Mouse (Mus musculus) neural tube, embryonic 11.5 days (tissue): ENCODE measurements around the gene Ank2. TPM values are rescaled to one million over a fixed set of nuclear protein-coding genes. Genes with fewer than 3 reads are reported as not detected.

Experiments used
- ATAC-seq: fragments of 200-750 bp; cut with Nextera tagmentation; 2 replicates; pipeline ENCODE4 v1.8.0; 2017; ENCODE audit warnings: moderate number of reproducible peaks, mild to moderate bottlenecking, moderate TSS enrichment, moderate library complexity; ENCODE audit not compliant: insufficient read depth, low FRiP score, low TSS enrichment
- DNase-seq: peaks from one replicate; pipeline ENCODE4 v3.0.0-alpha.2; 2015; ENCODE audit warnings: low spot score
- H3K27ac ChIP-seq: fragments of 300-500 bp; sonication (generic); 2 replicates; pipeline ENCODE4 v1.5.1; 2014; ENCODE audit warnings: low read depth, mild to moderate bottlenecking, low read length
- H3K27me3 ChIP-seq: fragments of 300-500 bp; sonication (generic); 2 replicates; pipeline ENCODE4 v1.6.1; 2014; ENCODE audit warnings: mild to moderate bottlenecking, low read length, mixed read lengths; ENCODE audit not compliant: control insufficient read depth, insufficient read depth
- H3K36me3 ChIP-seq: fragments of 300-500 bp; sonication (generic); 2 replicates; pipeline ENCODE4 v1.6.1; 2014; ENCODE audit warnings: mild to moderate bottlenecking, low read length, moderate library complexity, mixed read lengths; ENCODE audit not compliant: control insufficient read depth, insufficient read depth
- H3K4me1 ChIP-seq: fragments of 300-500 bp; sonication (generic); 2 replicates; pipeline ENCODE4 v1.6.1; 2014; ENCODE audit warnings: low read length, mixed read lengths; ENCODE audit not compliant: control insufficient read depth, insufficient read depth
- H3K4me2 ChIP-seq: fragments of 300-500 bp; sonication (generic); 2 replicates; pipeline ENCODE4 v1.6.1; 2014; ENCODE audit warnings: low read depth, mild to moderate bottlenecking, moderate library complexity
- H3K4me3 ChIP-seq: fragments of 300-500 bp; sonication (generic); 2 replicates; pipeline ENCODE4 v1.5.1; 2014; ENCODE audit warnings: low read depth, low read length
- H3K9ac ChIP-seq: fragments of 300-500 bp; sonication (generic); 2 replicates; pipeline ENCODE4 v1.6.1; 2014; ENCODE audit warnings: mild to moderate bottlenecking, low read length
- H3K9me3 ChIP-seq: fragments of 300-500 bp; sonication (generic); 2 replicates; pipeline ENCODE4 v1.6.1; 2016; ENCODE audit warnings: low read length; ENCODE audit not compliant: control insufficient read depth
- WGBS: fragments of 180-500 bp; shearing (Covaris S2); extraction: QIAGEN DNeasy Blood & Tissue Kit; methylation state at CpG from one replicate; pipeline ENCODE4 v1.1.7; 2014; 5-methylcytosine and 5-hydroxymethylcytosine counted together
- polyA plus RNA-seq: library from polyadenylated mRNA; unstranded; fragments of >200 nt; fragmentation: Nextera tagmentation; extraction: Ambion mirVana; gene quantifications from 2 replicates; pipeline ENCODE4 v1.2.1, GENCODE M21; 2014

Gene Ank2
- polyA plus RNA-seq, 1 experiment from 2014 or later = 64.8 TPM

GRCm38 (mm10) chr3:127224315-127225166 lies 274.6 kb downstream of the Ank2 start:
- Histone ChIP-seq H3K4me1 (peaks cover 13% of the 10 kb centered on the region), H3K27me3 (no peaks in the 10 kb centered on the region), H3K27ac (no peak overlapping the region), H3K9me3 (no peaks in the 10 kb centered on the region), H3K4me2 (peak overlapping the region; percentile 58), H3K9ac (peak overlapping the region; percentile 31), H3K36me3 (no peaks in the 10 kb centered on the region), H3K4me3 (peak overlapping the region; percentile 43)
- DNase-seq (no peak), ATAC-seq (no peak)
- 64% methylated on average over 13 of the region's 13 CpGs for WGBS

- no peak overlapping the region for H3K4me3 ChIP-seq
- DNase-seq = no peak
- H3K27me3 ChIP-seq = no peaks in the 10 kb centered on the region
- no peaks in the 10 kb centered on the region for H3K9me3 ChIP-seq
- no peak overlapping the region for H3K9ac ChIP-seq
- H3K36me3 ChIP-seq = no peaks in the 10 kb centered on the region
- WGBS = 89% methylated on average over 2 of the region's 2 CpGs
- H3K4me1 ChIP-seq = peaks cover 13% of the 10 kb centered on the region
- no peak overlapping the region for H3K4me2 ChIP-seq
- no peak overlapping the region for H3K27ac ChIP-seq
- ATAC-seq = no peak
Observed at GRCm38 (mm10) chr3:127222086-127222485, 277.1 kb downstream of the Ank2 start.

GRCm38 (mm10) chr3:127220859-127221258 lies 278.3 kb downstream of the Ank2 start:
- no peaks in the 10 kb centered on the region for H3K36me3 ChIP-seq
- H3K27me3 ChIP-seq = no peaks in the 10 kb centered on the region
- no peak overlapping the region for H3K27ac ChIP-seq
- no peak overlapping the region for H3K9ac ChIP-seq
- no peaks in the 10 kb centered on the region for H3K9me3 ChIP-seq
- H3K4me1 ChIP-seq = peaks cover 9% of the 10 kb centered on the region; the same call in 1 of the 2 replicates
- DNase-seq (no peak), ATAC-seq (no peak)
- H3K4me2 ChIP-seq = no peak overlapping the region
- 84% methylated on average over 9 of the region's 9 CpGs for WGBS
- H3K4me3 ChIP-seq = no peak overlapping the region

GRCm38 (mm10) chr3:127213534-127213933 lies 285.6 kb downstream of the Ank2 start:
- H3K4me1 ChIP-seq = no peaks in the 10 kb centered on the region
- no peaks in the 10 kb centered on the region for H3K27me3 ChIP-seq
- ATAC-seq (no peak), DNase-seq (no peak)
- WGBS = 57% methylated on average over 5 of the region's 5 CpGs
- H3K9me3 ChIP-seq = no peaks in the 10 kb centered on the region
- H3K9ac ChIP-seq = no peak overlapping the region
- H3K36me3 ChIP-seq = no peaks in the 10 kb centered on the region
- H3K4me2 ChIP-seq = no peak overlapping the region
- H3K27ac ChIP-seq = no peak overlapping the region
- no peak overlapping the region for H3K4me3 ChIP-seq

- DNase-seq (no peak), ATAC-seq (no peak)
- Histone ChIP-seq H3K9ac (no peak overlapping the region), H3K4me2 (no peak overlapping the region), H3K4me1 (no peaks in the 10 kb centered on the region), H3K36me3 (no peaks in the 10 kb centered on the region), H3K9me3 (no peaks in the 10 kb centered on the region), H3K4me3 (no peak overlapping the region), H3K27me3 (no peaks in the 10 kb centered on the region), H3K27ac (no peak overlapping the region)
- 86% methylated on average over 3 of the region's 3 CpGs for WGBS
Observed at GRCm38 (mm10) chr3:127211119-127211518, 288.0 kb downstream of the Ank2 start.

GRCm38 (mm10) chr3:127210552-127210951 lies 288.6 kb downstream of the Ank2 start:
- DNase-seq = no peak
- Histone ChIP-seq H3K9me3 (no peaks in the 10 kb centered on the region), H3K27ac (no peak overlapping the region), H3K36me3 (no peaks in the 10 kb centered on the region), H3K4me2 (no peak overlapping the region), H3K27me3 (no peaks in the 10 kb centered on the region), H3K4me1 (no peaks in the 10 kb centered on the region), H3K9ac (no peak overlapping the region), H3K4me3 (no peak overlapping the region)
- no peak for ATAC-seq
- 75% methylated on average over 4 of the region's 4 CpGs for WGBS

- Histone ChIP-seq H3K4me2 (no peak overlapping the region), H3K27ac (no peak overlapping the region)
- 94% methylated on average over 5 of the region's 5 CpGs for WGBS
Observed at GRCm38 (mm10) chr3:127208871-127209270, 290.3 kb downstream of the Ank2 start.

GRCm38 (mm10) chr3:127205883-127206434 lies 293.2 kb downstream of the Ank2 start:
- Histone ChIP-seq H3K4me2 (no peak overlapping the region), H3K27ac (no peak overlapping the region), H3K4me3 (no peak overlapping the region), H3K9me3 (no peaks in the 10 kb centered on the region), H3K36me3 (no peaks in the 10 kb centered on the region), H3K27me3 (no peaks in the 10 kb centered on the region), H3K4me1 (no peaks in the 10 kb centered on the region), H3K9ac (no peak overlapping the region)
- ATAC-seq (no peak), DNase-seq (no peak)
- WGBS = 87% methylated on average over 5 of the region's 5 CpGs

More at GRCm38 (mm10) chr3:127208871-127209270, 290.3 kb downstream of the Ank2 start:
- no peaks in the 10 kb centered on the region for H3K4me1 ChIP-seq
- H3K9ac ChIP-seq = no peak overlapping the region
- no peak for ATAC-seq
- no peak overlapping the region for H3K4me3 ChIP-seq
- H3K27me3 ChIP-seq = no peaks in the 10 kb centered on the region
- H3K9me3 ChIP-seq = no peaks in the 10 kb centered on the region
- H3K36me3 ChIP-seq = no peaks in the 10 kb centered on the region
- no peak for DNase-seq
